Mouse (Mus musculus): ENCODE data around the gene Wnt1. TPM values are rescaled to one million over a fixed set of nuclear protein-coding genes. Genes with fewer than 3 reads are reported as not detected.
"Not testable (repeated sequence)": the region's sequence is repeated elsewhere in the genome, so short reads cannot be mapped to it uniquely, and the experiment has no call there.

Wnt1 gene
- total RNA-seq, 4 experiments from 2014 or later = not detected

DNA sequence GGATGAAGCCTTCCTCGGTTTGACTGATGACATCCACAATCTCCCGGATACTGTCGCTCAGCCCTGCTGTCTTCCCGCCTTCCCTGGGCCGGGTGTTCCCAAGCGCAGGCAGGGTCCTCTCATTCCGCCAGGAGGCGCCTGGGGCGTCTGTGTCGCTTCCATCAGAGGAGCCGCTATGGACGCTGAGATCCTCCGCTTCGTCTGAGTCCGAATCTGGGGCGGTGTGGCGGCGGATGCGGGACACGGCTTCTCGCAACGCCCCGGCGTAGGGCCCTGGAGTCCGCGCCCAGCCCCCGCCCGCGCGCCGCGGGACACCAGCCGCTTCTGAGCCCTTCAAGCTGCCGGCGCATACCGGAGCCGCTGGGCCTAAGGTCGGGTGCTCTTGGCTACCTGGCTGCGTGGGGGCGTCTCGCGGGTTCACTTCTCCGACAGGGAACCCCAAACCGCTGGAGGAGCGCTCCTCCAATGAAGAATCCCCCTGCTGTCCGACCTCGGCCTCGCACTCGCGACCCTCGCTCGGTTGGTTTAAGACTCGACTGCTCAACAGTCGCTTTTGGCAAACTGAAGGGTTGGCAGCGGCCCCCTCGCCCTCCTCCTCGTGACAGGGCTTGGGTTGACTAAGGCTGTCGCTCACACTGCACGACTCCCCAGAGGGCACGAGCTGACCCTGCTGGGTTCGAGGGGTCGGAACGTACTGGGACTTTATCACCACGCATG is 15.8 kb downstream of the Wnt1 start:
- DNase-seq (ENCODE audit: low spot score in 2 of 2) = peak in 1 of 2 experiments; percentile 43

DNA sequence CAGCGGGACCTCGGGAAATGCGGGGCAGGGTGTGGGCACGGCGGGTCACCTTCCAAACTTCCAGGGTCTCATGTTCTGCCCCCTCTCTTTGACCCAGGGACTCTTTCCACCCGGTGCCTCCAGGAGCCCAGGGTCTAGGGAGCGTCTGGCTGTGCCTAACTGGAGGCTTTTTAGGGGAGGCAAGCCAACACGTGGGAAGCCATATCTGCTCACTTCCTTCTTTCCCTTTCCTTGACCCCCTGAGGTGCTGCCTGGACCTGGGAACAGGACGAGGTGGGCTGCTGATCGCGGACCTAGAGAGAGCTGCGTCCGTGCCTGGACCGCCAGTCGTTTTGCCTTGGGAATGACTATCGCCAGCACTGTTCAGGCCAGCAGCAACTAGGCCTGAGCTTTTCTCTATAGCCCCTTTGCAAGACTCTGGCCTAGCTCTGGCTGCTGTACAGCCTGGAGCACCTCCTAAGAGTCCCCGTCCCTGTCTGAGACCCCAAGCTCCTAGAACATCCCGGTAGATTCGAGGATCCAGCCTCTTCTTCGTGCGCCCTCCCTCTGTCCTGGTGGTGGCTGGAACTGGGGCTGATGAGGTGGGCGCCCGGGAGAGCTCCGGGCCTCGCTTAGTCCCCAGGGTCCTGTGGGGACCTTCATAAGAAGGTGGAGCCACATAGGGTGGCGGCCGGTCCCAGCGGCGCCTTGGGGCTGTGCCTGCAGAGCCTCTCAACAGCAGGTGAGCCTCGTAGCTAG is 16.6 kb downstream of the Wnt1 start:
- DNase-seq (ENCODE audit: low spot score in 2 of 2) = no peak

DNA sequence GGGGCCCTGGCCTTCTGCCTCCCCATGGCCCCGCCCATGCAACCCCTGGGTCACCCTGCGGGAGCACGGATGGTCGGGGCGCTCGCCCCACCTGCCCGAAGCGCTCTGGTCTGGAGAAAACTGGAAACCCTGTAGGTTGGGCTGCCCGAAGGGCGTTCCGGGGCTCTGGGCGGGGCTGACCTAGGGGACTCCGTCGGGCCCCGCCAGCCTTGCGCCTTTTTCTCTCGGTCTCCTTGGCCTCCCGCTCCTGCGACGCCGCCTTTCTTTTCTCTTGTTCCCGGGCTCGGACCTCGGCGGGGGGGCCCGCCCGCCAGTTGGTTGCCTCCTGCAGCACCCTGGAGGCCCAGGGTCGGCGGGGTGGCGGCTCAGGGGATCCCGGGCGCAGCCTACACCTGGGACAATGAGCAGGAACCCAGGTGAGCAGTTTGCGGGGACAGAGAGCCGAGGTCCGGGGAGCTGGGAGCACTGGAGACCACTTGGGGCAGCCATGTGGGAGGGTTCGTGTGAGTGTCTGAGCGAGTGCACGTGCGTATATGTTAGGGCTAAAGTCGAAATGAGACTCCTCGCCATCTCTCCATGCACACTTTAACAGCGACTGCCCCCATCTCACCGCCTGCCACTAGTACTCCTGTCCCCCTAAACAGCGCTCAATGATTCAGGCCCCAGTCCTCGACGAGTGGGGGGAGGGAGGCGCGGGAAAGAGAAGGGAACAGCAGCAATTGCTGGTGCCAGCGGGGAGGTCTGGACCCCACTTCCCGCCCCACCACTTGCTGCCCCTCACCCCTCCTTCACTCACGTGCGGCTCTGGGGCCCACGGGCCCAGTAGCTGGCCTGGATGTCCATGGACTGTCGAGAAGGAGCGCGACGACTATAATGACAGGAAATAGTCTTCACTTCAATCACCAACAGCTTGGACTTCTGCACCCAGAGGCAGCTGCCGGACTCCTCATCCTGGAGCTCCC is 17.4 kb downstream of the Wnt1 start:
- DNase-seq (ENCODE audit: low spot score in 2 of 2) = no peak

DNA sequence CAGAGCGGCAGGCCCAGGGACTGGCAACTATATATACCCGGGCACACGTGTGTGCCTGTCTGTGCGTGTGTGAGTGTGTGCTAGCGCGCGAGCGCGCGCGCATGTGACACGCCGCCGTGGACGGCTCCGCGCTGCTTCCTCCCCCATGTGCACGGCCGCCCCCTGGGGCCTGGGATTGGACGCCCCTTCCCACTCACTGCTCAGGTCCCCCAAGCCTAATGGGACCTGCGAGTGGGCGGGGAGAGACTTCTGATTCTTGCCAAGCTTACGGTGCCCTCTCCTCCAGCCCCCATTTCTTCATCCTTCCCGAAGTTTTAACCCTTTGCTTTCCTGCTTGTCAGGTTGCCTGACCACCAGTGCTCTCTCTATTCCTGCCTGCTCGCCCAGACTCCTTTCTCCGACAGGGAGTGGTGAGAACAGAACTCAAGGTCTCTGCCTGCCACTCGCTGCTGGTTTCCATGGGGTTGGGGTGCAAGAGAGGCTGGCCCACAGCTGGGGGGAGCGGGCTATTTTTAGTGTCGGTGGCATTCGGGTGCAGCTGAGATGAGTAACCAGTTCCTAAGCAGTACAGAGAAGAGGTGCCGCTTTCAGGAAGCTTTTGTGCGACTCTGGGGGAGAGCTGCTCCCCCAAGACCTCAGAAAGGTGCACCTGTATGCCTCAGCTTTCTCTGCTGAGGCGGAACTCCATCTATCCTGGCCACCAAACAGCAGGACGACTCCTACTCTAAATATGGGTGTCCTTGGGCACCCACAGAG is 18.4 kb downstream of the Wnt1 start:
- DNase-seq (ENCODE audit: low spot score in 2 of 2) = no peak

DNA sequence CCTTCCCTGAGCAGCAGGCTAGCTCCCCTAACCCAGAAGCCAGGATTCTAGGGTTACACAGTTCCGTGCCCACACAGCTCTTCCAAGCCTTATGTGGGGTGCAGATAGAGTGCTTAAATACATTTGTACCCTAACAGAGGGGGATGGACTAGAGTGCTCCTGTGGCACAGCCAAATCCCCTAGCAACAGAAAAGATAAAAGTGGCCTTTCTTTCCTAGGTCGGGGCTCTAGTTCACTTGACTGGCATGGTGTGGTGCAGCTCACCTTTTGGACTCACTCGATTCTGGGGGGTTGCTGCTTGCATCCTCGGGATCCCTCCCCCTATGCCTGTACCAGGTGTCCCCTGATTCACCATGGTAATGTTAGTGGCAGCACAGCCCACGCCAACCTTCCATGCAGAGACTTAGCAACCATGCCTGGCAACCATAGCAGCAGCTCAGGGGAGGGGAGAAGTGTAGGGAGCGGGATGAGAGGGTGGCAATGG is 19.0 kb downstream of the Wnt1 start:
- DNase-seq (ENCODE audit: low spot score in 2 of 2) = no peak

DNA sequence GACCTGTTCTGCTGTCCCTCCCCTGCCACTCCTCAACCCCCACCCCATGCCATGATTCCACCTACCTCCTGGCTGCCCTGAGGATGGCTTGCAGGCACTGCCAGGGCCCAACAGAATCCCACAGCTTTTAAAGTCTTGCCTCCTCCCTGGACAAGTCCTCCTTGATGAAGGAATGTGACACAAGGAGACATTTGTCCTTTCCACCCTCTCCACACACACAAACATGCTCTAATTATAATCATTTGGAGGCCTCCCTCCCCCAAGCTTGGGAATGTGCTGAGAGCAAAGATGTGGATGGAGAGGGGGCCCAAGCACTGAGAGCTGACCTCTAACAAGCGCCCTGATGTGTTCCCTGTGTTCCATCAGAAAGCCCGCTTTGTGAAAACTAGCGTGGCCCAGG is 19.7 kb downstream of the Wnt1 start, which contains the start of gene Ddn:
TSS of gene Ddn (minus strand) at position 101 of the 400 bp plus-strand sequence.
- no peak for DNase-seq (ENCODE audit: low spot score in 2 of 2)

DNA sequence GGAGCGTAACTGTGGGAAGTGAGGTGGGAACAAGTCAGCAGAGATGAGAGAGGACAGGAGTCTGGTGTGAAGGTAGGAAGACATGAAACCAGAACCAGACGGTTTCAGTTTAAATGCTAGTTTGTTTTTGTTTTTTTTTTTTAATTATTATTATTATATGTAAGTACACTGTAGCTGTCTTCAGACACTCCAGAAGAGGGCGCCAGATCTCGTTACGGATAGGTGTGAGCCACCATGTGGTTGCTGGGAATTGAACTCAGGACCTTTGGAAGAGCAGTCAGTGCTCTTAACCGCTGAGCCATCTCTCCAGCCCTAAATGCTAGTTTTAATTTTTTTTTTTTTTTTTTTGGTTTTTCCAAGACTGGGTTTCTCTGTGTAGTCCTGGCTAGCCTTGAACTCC is 20.6 kb downstream of the Wnt1 start:
- DNase-seq (ENCODE audit: low spot score in 2 of 2) = not testable (repeated sequence)

DNA sequence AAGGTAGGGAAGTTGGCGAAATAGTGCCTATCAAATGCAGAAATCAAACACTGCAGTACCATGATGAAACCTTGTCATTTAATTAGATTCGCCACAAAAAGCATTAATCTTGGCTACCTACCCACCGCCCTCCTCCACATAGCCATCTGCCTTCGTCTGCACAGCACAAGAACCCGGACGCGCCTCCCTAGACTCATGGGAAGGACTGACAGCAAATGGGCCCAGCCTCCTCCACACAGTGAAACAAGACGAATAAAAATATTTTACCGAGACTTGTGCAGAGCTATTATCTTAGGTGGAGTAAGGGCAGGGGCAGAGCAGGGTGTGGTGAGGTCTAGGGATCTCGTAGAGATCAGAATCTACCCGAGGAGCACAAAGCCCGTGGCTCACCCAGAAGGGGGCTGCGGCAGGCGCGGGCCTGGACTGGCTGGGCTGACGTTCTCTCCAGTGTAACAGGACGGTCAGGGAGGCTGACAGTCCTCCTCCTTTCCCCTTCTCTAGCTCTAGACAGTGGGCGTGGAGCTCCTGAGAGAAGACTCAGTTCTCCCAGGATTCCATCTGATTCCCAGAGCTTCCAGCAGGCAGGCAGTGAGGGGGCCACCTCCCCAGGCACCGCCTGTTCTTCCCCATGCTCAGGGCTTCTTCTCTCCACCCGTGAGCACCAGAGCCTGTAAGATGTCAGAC is 23.2 kb downstream of the Wnt1 start:
- no peak for DNase-seq (ENCODE audit: low spot score in 2 of 2)

DNA sequence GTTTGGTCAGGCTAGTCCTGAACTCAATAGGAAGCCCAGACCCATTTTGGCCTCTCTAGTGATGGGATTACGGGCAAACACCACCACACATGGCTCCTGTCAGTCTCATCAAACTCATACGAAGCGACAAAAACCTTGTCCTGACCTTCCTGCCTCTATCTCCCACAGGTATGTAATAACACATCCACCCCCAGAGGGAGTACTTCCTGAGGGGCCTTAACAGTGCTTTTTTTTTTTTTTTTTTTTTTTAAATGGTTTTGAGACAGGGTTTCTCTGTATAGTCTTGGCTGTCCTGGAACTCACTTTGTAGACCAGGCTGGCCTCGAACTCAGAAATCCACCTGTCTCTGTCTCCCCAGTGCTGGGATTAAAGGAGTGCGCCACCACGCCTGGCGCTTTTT is 28.5 kb downstream of the Wnt1 start:
- DNase-seq (ENCODE audit: low spot score in 2 of 2) = no peak

DNA sequence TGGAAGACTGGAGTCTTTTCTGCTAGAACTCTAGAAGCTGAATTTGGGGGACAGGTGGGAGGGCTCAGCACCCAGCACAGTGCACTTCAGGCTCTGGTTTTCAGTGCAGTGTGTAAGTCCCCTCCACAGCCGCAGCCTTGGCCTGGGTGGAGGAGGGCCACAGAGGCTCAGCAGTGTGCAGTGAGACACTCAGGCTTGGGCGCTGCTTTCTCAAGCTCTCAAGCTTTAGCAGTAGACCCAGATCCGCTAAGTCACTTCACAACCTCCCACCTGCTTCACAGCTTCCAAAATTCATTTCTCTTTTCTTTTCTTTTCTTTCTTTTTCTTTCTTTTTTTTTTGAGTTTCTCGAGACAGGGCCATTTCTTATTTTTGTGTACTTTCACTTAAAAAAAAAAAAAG is 31.3 kb downstream of the Wnt1 start:
- DNase-seq (ENCODE audit: low spot score in 2 of 2) = no peak

DNA sequence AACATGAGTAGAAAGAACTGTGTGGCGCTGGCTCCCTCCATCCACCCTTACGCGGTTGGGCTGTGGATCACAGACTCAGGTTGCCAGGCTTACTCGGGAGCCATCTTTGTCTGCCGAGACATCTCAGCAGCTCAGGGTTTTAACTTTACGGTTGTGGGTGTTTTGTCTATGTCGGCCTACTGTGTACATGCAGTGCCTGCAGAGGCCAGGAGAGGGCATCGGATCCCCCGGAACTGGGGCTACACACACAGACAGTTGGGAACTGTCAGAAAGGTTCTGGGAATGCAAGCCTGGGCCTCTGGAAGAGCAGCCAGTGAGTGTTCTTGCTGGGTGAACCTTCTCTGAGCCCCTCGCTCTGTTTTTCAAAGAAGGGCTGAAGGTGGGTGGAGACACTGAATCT is 31.7 kb downstream of the Wnt1 start:
- DNase-seq (ENCODE audit: low spot score in 2 of 2) = no peak

DNA sequence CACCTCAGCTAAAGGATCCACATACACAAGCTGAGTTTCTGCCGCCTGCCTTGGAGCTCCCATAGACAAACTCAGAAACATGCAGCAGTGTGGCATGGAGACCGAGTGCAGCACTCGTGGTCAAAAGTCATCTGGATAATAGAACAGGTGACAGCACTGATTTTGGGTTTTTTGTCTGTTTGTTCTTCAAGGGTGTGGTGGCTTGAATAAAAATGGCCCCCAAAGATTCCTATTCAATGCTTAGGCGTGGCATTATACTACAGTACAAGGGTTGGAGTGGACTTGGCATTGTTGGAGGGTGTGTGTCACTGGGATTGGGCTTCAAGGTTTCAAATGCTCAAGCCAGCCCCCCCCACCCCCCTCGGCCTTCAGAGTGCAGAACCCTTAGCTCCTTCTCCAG is 32.5 kb downstream of the Wnt1 start:
- DNase-seq (ENCODE audit: low spot score in 2 of 2) = no peak

DNA sequence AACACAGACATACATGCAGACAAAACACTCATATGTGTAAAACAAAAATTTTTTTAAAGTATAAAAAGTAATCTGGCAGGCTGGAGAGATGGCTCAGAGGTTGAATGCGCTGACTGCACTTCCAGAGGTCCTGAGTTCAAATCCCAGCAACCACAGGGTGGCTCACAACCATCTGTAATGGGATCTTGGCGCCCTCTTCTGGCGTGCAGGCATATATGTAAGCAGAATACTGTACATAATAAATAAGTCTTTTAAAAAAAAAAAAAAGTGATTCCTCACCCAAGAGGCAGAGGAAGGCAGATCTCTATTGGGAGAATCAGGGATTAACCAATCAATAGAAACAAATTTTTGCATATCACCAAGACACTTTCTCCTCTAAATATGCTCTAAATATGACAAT is 33.8 kb downstream of the Wnt1 start:
- no peak for DNase-seq (ENCODE audit: low spot score in 2 of 2)

DNA sequence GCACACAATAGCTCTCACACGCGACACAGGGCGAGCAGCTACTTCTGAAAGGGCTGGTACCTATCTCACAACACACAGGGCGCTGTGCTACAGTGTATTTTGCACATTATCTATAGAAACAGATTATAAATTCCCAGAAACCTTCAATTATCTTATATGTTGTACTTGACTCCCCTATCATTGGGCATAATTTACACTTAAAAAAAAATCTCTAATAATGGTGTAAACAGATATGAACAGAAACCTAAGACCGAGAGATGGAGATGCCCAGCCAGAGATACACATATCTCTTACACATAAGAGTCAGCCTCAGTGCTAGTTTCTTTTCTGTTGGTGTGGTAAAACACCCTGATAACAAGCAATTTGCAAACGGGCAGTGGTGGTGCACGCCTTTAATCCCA is 38.0 kb downstream of the Wnt1 start:
- DNase-seq (ENCODE audit: low spot score in 2 of 2) = no peak

DNA sequence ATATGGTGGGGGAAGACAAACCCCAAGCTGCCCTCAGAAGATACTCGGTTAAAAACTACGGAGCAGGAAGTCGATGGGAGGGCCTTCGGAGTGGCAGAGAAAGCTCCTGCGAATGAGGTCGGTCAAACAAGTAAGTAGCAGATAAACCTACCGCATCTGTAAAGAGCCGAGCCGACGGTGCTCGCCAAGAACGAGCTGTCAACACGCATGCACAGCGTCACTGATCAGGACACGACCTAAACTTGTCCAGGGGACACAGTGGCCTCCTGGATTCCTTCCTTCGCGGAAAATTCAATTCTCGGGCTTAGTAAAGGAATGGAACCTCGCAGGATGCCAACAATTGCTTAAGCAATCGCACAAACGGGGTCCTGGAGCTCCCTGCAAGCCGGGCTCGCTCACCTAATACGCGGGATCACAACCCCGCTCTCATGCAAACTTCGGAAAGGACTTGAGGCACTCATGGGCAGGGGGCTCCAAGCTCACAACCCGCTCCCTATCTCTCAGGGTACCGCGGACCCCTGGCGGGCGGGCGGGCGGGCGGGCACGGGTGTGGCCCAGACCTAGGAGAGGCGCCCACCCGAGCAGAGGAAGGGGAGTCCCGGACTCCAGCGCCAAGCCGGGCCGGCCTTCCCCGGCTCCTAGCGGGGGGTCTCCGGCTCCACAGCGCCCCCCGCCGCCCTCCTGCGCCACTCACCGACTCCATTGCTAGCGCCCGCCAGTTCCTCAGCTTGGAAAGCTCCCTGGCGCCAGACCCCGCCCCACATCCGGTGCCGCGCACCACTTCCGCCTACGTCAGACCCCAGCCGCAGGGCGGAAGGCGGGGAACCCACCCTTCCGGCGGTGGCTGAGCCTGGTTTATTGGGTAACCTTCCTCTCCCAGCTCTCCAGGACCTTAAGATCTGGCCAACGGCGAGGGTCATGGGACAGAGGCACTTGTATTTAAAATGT is 41.4 kb downstream of the Wnt1 start, which contains the start of gene Prkag1:
TSS of gene Prkag1 (minus strand) at position 786 of the 948 bp plus-strand sequence.
- DNase-seq (ENCODE audit: low spot score in 2 of 2) = peak; percentile 92 to 94

DNA sequence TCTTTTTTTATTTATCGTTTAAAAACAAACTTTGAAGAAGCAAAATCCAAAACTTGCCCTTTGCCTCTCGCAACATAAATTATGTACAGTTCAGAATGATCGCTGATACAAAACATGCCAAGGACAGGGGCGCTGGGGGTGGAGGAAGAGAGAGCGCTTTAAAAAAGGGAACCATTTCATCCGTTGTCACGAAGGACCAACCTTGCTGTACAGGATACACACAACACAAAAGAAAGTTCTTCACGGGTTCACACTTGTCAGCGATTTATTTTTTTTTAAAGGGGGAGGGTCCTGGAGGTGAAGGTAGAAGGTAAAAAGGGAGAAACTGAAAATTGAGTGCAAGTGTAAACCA is 42.0 kb downstream of the Wnt1 start:
- DNase-seq (ENCODE audit: low spot score in 2 of 2) = no peak

DNA sequence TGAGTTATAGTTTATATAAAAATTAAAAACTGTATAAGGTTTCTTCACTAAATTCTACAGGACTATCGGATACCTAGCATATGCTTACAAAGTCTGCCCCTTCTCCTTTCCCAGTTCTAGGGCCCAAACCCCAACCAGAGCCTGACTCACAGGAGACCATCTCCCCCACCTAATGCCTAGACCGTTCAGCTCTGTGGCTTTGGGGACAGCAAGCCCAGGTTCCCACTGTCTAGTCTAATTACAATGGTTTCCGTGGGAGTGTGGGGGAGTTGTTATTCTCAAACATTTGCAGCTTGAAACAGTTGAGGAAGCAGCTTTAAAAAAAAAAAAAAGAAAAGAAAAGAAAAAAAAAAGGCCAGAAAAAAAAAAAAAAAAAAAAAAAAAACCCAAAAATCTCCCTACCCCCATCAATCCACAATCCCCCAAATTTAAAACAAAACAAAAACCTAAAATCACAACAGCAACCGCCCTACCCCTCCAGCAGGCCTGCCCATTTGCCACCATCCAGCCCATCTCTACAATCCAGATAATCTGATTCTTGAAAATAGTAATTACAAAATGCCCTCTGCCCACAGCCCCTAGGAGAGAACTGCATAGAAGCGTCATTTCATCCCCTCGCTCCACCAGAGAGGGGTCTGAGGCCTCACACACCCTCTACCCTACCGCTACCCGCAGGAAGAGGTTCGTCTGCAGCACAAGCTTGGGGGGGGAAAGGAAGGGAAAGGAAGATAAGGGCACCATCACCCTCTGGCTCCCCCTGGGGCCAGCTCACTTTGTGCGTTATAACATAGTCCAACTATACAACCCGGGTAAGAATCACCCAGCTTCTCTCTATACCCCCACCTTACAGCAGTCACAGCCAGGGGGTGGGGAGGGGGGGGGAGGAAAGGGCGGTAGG is 42.8 kb downstream of the Wnt1 start:
- no peak for DNase-seq (ENCODE audit: low spot score in 2 of 2)

DNA sequence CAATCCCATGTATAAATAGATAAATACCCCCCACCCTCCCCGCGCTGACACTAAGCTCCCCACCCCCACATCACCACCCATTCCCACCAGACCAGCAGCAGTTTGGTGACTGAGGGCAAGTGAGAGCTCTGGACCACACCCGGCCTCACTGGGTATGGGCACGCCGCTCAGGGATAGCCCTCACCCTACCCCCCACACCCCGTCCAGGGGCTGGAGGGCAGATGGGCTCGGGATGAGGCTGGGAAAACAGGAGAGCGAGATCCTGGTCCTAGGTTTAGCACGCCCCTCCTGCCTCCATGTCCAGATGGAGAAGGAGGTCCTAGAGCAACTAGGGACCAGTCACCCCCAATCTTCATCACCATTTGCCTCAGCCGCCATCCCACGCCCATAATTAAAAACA is 43.6 kb downstream of the Wnt1 start:
- DNase-seq (ENCODE audit: low spot score in 2 of 2) = no peak
